Mouse (Mus musculus): Measurements from ENCODE around the gene Pop7.

Pop7 gene

DNA sequence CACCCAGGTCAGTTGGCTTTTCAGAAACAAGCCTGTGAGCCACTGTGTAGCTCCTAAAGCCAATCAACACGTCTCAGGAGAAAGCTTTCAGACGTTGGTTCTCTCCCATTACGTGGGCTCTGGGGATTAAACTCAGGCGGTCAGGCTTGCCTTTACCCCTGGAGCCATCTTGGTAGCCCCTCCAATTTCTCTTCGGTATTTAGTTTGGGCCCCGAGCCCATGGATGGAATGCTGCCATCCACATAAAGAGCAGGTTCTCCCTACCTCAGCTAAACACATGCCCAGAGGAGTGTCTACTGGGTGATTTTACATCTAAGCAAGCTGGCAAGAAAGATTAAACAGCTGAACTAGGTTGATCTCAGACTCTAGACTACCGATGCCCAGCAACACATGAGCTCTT, 2.1 kb downstream of the Pop7 start:
- DNase-seq (ENCODE audit: low spot score): no peak

DNA sequence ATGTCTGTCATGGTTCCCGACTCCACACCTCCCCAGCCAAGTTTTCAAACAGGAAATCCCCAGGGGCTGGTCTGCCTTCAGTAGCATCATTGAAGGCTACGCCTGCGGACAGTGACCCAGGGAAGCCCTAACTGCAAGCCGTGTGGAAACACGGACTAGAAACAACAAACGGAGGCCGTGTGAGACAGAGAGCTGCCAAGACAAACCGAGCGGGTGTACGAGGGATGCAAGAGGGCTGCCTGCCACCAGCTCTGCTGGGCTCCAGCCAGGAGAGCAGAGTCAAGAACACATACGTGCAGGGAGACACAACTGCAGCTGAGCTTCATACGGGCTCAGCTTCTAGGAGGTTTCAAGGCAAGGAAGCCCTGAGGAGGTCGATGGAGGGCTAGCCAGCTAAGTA, 8.5 kb downstream of the Pop7 start:
- no peak for DNase-seq (ENCODE audit: low spot score)

GRCm38 (mm10) chr5:137491559-137491958, 10.8 kb downstream of the Pop7 start:
- DNase-seq (ENCODE audit: low spot score): no peak

GRCm38 (mm10) chr5:137487616-137488015, 14.7 kb downstream of the Pop7 start:
- no peak for DNase-seq (ENCODE audit: low spot score)

DNA sequence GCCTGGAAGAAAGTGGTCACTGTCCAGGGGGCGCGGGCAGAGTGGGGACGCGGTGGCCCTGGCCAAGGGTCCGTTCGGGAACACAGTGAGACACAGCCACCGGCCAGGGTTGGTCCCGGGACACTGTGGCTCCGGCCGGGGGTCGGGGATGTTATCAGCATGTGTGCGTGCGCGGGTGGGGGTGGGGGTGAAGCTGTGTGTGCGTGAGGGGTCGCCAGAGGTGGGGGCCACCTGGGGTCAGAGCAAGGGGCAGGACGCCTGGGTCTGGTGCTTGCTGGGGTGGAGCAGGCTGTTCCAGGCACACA, 16.5 kb downstream of the Pop7 start:
- no peak for DNase-seq (ENCODE audit: low spot score)

DNA sequence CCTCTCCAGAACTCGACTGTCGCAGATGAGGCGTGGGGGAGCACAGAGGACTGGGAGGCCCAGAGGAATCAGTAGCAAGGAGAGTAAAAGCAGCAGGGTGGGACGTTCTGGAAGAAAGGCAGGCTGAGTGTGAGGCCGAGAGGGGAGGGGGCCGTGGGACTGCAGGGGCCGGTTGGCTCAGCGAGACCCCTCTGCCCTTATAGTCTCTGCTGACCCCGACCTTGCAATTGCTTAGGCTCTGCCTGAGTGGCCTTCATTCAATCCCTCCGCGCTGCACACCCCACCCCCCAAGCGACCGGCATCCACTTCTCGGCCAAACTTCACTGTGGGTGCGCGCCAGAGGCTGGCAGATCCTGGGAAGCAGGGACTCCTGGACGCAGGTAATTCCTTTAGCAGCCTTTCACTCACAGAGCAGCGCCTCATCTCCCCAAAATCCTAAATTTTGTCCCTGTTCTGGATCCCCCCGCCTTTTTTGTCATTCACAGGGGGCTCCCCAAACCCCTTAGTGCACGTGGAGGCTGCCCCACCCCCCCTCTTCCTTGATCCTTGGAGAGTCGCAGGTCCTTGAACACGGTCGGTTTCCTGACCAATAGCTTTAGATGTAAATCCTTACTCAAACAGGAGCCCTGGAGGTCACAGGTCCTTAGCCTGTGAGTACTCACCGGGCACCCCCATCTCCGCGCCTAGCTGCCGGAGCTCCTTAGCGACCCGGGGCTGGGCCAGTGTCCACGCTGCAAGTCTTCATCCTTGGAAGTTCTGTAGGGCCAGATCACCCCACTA, 17.1 kb downstream of the Pop7 start:
- no peak for DNase-seq (ENCODE audit: low spot score)

GRCm38 (mm10) chr5:137481897-137482296, 20.4 kb downstream of the Pop7 start:
- no peak for DNase-seq (ENCODE audit: low spot score)

GRCm38 (mm10) chr5:137481138-137481537, 21.2 kb downstream of the Pop7 start:
- DNase-seq (ENCODE audit: low spot score): peak; percentile 68

- DNase-seq (ENCODE audit: low spot score): no peak
Observed at GRCm38 (mm10) chr5:137476964-137477363, 25.4 kb downstream of the Pop7 start, which contains the start of gene Zan. Gene Zan (minus strand): TSS chr5:137477064.

GRCm38 (mm10) chr5:137474351-137474750, 28.0 kb downstream of the Pop7 start:
- DNase-seq (ENCODE audit: low spot score): no peak

GRCm38 (mm10) chr5:137472252-137472904, 29.9 kb downstream of the Pop7 start:
- no peak for DNase-seq (ENCODE audit: low spot score)

GRCm38 (mm10) chr5:137466946-137467345, 35.4 kb downstream of the Pop7 start:
- DNase-seq (ENCODE audit: low spot score): no peak

DNA sequence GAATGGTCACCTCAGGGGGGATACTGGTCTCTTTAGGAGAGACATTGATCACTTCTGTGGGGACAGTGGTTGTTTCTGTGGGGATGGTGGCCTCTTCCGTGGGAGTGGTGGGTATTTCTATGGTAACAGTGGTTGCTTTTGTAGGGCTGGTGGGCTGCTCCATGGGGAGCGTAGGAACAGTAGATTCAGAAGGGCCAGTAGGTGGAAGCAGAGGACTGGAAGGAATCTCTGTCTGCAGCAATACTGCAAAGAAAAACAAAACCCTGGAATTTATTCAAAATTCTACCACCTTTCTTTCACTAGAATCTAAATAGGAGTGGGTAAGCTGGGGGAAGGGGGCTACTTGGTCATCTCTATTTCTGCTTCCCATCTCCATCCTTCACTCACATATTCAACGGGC, 37.3 kb downstream of the Pop7 start:
- no peak for DNase-seq (ENCODE audit: low spot score)

DNA sequence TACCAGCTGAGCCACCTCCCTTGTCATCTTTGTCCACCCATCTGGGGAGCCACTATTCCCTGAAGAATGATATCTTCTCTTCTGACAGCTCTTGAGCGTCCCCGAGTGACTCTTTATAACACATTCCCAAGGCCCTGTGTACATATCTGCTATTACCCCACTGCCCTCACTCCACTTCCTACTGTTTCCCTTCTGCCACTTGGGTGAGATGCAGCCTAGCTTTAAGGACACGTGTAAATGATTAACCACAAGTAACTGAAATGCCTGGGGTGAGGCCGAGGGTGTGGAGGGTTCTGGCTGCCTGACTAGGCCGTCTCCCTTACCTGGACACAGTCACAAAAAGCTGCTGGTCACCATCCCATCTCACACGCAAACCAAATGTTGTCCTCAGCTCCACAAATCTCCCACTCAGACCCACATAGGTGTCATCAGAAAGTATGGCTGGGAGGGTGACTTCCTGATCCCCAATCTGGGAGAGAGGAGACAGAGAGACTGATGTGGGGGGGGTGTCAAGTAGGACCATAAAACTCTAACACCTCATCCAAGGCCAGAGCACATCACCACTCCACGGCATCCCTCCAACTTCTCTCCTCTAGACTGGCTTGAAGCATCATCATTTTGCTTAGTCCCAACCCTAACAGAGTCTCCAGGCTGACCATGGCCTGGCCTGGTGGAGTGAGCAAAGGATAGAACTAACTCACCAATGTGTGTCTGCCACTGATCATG, 46.3 kb downstream of the Pop7 start:
- no peak for DNase-seq (ENCODE audit: low spot score)

GRCm38 (mm10) chr5:137455206-137455605, 47.1 kb downstream of the Pop7 start:
- no peak for DNase-seq (ENCODE audit: low spot score)
